Mouse (Mus musculus) cortical plate, adult 2 months (tissue): Measurements from ENCODE around the gene Uba6.

ENCODE experiments used
- CTCF ChIP-seq: fragments of 200-500 bp; IDR thresholded peaks from 2 replicates; pipeline ENCODE4 v1.5.1; 2011; ENCODE audit warnings: mild to moderate bottlenecking, control low read depth, low read length; ENCODE audit not compliant: insufficient read depth; ENCODE audit errors: extremely low read depth
- POLR2A ChIP-seq: fragments of 200-500 bp; IDR thresholded peaks from 2 replicates; pipeline ENCODE4 v1.6.1; 2011; ENCODE audit warnings: mild to moderate bottlenecking, low read length, control low read depth; ENCODE audit not compliant: insufficient read depth; ENCODE audit errors: extremely low read depth

- TF ChIP-seq POLR2A (no peak), CTCF (no peak)
Observed at GRCm38 (mm10) chr5:86173778-86174177, 1.2 kb upstream of the Uba6 start.
